Comparison of ENCODE assay signal across 11 mouse cellular contexts in genomic region chr19:56535064-56535463, GRCm38 (mm10). TPM values are rescaled to one million over a fixed set of nuclear protein-coding genes. Genes with fewer than 3 reads are reported as not detected.
DNase-seq lines count a peak whose midpoint lies in the region.
"Had no signal": no experiment of that assay in that cellular context is flagged by ENCODE, and none has a peak within 500 bp of the region (broad histone marks: within the 10 kb centered on the region; RNA-seq: fewer than 3 reads in every experiment).

No protein-coding gene starts in this region.

- intact Hi-C loops in heart, postnatal 36 days (cut with DNase I): no loop called here
- intact Hi-C loops in left cerebral cortex, postnatal 25 days (cut with DNase I): no loop called here

- peak; percentile 94 for DNase-seq in heart, adult 11 months
- DNase-seq in heart, postnatal 36 days: no peak
- DNase-seq in 416B (ENCODE audit: low read depth) (peak; percentile 76), MN1 (ENCODE audit: low spot score) (no peak)
- DNase-seq in gonadal fat pad, adult 2 months (ENCODE audit: low read depth): peak; percentile 60
- DNase-seq in lung, postnatal 4 days: peak; percentile 50 to 59
- no peak for DNase-seq in spleen, adult 18-20 months
- no peak for DNase-seq in left cerebral cortex, postnatal 25 days (ENCODE audit: low spot score in 2 of 2)
- DNase-seq: kidney, adult 8-10 months; right cerebral cortex, postnatal 25 days; thymus, adult 2 months had no signal

RNA-seq across cellular contexts. Expression of gene Dclre1a, which starts 13.0 kb away (rescaled TPM):
- total RNA-seq in heart, postnatal 36 days (2021): 10 to 100 TPM in 1 of 2 experiments, 1 to 10 TPM in 1; 8.5 to 10.7 TPM
- 8.0 and 8.3 TPM in 2 replicates for polyA plus RNA-seq in gonadal fat pad, adult 2 months (2012; rRNA removed)
- total RNA-seq in left cerebral cortex, postnatal 25 days (2021): 10 to 100 TPM in 1 of 2 experiments, 1 to 10 TPM in 1; 9.3 to 11.0 TPM

RNA-seq across cellular contexts. Expression of gene Nhlrc2, which starts 13.0 kb away (rescaled TPM):
- total RNA-seq in heart, postnatal 36 days (2021): 10 to 100 TPM; 25.1 to 25.4 TPM
- 10.0 and 10.3 TPM in 2 replicates for polyA plus RNA-seq in gonadal fat pad, adult 2 months (2012; rRNA removed)
- 10 to 100 TPM; 11.2 to 12.1 TPM for total RNA-seq in left cerebral cortex, postnatal 25 days (2021)

Comparison
In these comparisons a context has a peak if more than half of its experiments do, and no peak if none do; other contexts are left out.
1. DNase-seq: peak in heart, adult 11 months (single experiment), 416B (single experiment), gonadal fat pad, adult 2 months (single experiment) and lung, postnatal 4 days (2 of 2); none in heart, postnatal 36 days (0 of 2), spleen, adult 18-20 months (0 of 2), left cerebral cortex, postnatal 25 days (0 of 2) and MN1 (single experiment).